Mouse (Mus musculus): ENCODE measurements around the gene Cdh16. TPM values are rescaled to one million over a fixed set of nuclear protein-coding genes. Genes with fewer than 3 reads are reported as not detected.
"Not testable (repeated sequence)": the region's sequence is repeated elsewhere in the genome, so short reads cannot be mapped to it uniquely, and the experiment has no call there.

The Cdh16 gene
- polyA plus RNA-seq, 1 experiment from 2014 or later: not detected

DNA sequence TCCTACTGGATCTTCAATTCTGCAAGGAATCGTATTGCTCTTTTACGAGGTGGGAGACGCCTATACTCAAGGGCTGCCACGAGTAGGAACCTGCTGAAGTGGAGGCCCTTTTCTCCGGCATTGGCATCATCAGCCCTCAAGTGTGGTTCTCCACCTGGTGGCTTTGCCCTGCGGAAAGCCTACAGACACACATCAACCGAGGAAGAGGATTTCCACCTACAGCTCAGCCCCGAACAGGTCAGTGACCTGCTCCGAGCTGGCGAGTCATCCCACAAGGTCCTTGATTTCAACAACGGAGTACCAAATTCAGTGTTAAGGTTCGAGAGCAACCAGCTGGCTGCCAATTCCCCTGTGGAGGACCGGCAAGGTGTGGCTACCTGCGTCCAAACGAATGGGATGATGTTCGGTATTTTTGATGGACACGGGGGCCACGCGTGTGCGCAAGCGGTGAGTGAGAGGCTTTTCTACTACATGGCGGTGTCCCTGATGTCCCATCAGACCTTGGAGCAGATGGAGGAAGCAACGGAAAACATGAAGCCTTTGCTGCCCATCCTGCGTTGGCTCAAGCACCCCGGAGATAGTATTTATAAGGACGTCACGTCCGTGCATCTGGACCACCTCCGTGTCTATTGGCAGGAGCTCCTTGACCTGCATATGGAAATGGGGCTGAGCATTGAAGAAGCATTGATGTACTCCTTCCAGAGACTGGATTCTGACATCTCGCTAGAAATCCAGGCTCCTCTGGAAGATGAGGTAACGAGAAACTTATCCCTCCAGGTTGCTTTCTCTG is 30.5 kb downstream of the Cdh16 start:
- no peaks in the 10 kb centered on the region for H3K9me3 ChIP-seq (ENCODE audit: control insufficient read depth, low read length)
- WGBS: 93% methylated on average over 31 of the region's 31 CpGs
- H3K9ac ChIP-seq (replicated peaks; ENCODE audit: low read depth, low read length): no peak overlapping the region
- no peaks in the 10 kb centered on the region for H3K27me3 ChIP-seq (ENCODE audit: control insufficient read depth, insufficient read depth, low read length)
- peaks cover 8% of the 10 kb centered on the region; the same call in 1 of the 2 replicates for H3K4me1 ChIP-seq (ENCODE audit: control insufficient read depth, insufficient read depth, low read length)
- peaks cover 13% of the 10 kb centered on the region; the same call in 1 of the 2 replicates for H3K36me3 ChIP-seq (ENCODE audit: control insufficient read depth, insufficient read depth, low read length)
- H3K4me2 ChIP-seq (ENCODE audit: low read depth, low read length): no peak overlapping the region
- no peak overlapping the region for H3K27ac ChIP-seq (ENCODE audit: low read depth, low read length)
- no peak overlapping the region for H3K4me3 ChIP-seq (ENCODE audit: low read depth, low read length)
- no peak for ATAC-seq (ENCODE audit: low read depth)

DNA sequence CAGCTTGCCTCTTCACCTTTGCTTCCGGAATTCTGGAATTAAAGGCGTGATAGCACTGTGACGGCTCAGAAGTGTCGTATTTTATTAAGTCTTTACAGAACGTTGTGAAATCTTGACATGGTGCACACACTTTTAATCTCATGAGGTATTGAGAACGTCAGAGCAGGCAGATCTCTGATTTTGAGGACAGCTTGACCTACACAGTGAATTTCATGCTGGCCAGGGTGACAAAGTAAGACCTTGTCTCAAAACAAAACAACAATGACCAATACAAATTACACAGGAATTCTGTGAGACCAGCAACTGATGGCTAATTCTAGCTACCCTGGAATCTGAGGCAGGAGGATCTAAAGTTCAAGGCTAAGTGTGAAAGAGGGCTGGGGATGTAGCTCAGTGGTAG is 31.6 kb downstream of the Cdh16 start:
- Histone ChIP-seq H3K4me3 (ENCODE audit: low read depth, low read length) (no peak overlapping the region), H3K27ac (ENCODE audit: low read depth, low read length) (no peak overlapping the region), H3K9me3 (ENCODE audit: control insufficient read depth, low read length) (no peaks in the 10 kb centered on the region), H3K27me3 (ENCODE audit: control insufficient read depth, insufficient read depth, low read length) (no peaks in the 10 kb centered on the region), H3K36me3 (ENCODE audit: control insufficient read depth, insufficient read depth, low read length) (peaks cover 11% of the 10 kb centered on the region; the same call in 1 of the 2 replicates), H3K4me1 (ENCODE audit: control insufficient read depth, insufficient read depth, low read length) (peaks cover 8% of the 10 kb centered on the region; the same call in 1 of the 2 replicates), H3K9ac (replicated peaks; ENCODE audit: low read depth, low read length) (no peak overlapping the region), H3K4me2 (ENCODE audit: low read depth, low read length) (peak overlapping the region; percentile 73)
- no peak for ATAC-seq (ENCODE audit: low read depth)
- WGBS: 70% methylated on average over 6 of the region's 6 CpGs

DNA sequence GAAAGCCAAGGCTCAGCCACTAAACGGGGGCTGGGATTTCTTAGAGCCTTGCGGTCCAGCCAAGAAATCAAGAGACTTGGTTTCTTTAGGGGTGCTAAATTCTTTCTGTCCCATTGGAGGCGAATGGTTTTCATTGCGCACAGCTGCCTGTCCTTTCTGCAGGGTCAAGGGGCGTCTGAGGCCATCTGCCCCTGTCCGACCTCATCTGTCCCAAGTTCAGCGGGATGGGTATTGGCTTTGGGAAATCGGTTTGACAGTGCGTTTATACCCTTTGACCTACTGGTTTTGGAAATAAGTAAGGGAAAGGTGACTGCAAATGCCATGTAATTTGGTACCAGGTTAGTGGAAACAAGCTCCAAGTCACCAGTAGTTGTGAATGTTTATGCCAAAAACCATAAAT is 32.3 kb downstream of the Cdh16 start:
- Histone ChIP-seq H3K27me3 (ENCODE audit: control insufficient read depth, insufficient read depth, low read length) (no peaks in the 10 kb centered on the region), H3K9me3 (ENCODE audit: control insufficient read depth, low read length) (no peaks in the 10 kb centered on the region), H3K4me2 (ENCODE audit: low read depth, low read length) (peak overlapping the region; percentile 73), H3K4me1 (ENCODE audit: control insufficient read depth, insufficient read depth, low read length) (peaks cover 8% of the 10 kb centered on the region; the same call in 1 of the 2 replicates), H3K36me3 (ENCODE audit: control insufficient read depth, insufficient read depth, low read length) (peaks cover 10% of the 10 kb centered on the region; the same call in 1 of the 2 replicates), H3K27ac (ENCODE audit: low read depth, low read length) (peak overlapping the region; percentile 74), H3K9ac (replicated peaks; ENCODE audit: low read depth, low read length) (peak overlapping the region; percentile 59), H3K4me3 (ENCODE audit: low read depth, low read length) (peak overlapping the region; percentile 58)
- ATAC-seq (ENCODE audit: low read depth): no peak
- 1% methylated on average over 9 of the region's 9 CpGs for WGBS

DNA sequence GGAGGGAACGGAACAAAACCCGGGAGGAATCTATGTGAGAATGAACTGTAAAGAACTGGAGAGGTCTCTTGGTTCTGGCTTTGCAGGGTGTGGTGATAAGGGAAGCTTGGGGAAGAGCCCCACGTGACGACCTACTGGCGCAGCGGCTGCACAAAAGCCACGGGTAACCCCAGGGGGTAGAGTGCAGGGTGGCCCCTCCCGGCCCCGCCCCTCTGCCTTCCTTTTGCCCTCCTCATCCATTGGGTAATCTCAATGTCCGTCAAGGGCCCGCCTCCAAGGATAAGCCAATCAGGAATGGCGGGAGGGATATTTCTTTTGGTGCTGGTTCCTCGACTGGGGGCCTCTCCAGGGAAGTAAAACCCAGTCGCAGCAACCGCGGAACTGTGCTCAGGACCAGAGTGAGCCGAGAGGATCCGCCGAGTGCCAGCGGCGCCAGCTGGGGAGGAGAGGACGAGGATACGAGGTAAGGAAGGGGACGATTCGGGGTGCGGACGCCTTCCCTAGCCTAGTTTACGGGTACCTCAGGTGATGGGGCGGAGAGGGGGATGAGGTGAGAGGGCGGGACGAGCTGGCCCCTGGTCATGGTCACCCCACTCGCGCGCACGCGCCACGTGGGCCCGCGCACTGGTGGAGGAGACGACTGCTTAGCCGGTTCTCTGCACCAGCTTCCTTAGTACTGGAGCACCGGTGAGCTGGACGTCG is 32.9 kb downstream of the Cdh16 start, which contains the start of gene Pdp2:
Pdp2 (plus strand) TSS at position 319 of the 702 bp plus-strand sequence.
- under 1% methylated on average over 37 of the region's 44 CpGs for WGBS

DNA sequence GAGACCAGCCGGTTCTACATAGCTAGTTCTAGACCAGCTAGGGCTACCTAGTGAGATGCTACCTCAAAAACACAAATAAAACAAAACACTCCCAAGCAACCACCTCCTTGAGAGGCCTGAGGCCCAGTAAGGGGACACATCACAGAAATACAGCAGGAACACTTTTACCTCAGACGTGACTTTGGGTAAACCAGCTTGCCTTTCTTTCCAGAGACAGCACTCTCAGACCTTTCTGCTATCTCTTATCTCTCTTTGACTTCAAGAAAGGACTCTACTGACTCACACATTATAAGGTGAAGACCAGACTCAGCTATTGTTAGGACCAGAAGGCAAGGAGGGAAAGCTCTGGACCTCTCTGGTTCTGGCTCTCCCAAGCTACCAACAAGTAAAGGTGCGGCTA is 33.9 kb downstream of the Cdh16 start:
- Histone ChIP-seq H3K27me3 (ENCODE audit: control insufficient read depth, insufficient read depth, low read length) (no peaks in the 10 kb centered on the region), H3K9me3 (ENCODE audit: control insufficient read depth, low read length) (no peaks in the 10 kb centered on the region), H3K27ac (ENCODE audit: low read depth, low read length) (no peak overlapping the region), H3K9ac (replicated peaks; ENCODE audit: low read depth, low read length) (no peak overlapping the region), H3K4me3 (ENCODE audit: low read depth, low read length) (no peak overlapping the region), H3K36me3 (ENCODE audit: control insufficient read depth, insufficient read depth, low read length) (peaks cover 7% of the 10 kb centered on the region; the same call in 1 of the 2 replicates), H3K4me2 (ENCODE audit: low read depth, low read length) (no peak overlapping the region), H3K4me1 (ENCODE audit: control insufficient read depth, insufficient read depth, low read length) (peaks cover 8% of the 10 kb centered on the region; the same call in 1 of the 2 replicates)
- WGBS: 94% methylated on average over 3 of the region's 3 CpGs
- no peak for ATAC-seq (ENCODE audit: low read depth)

More for the DNA sequence above, 32.9 kb downstream of the Cdh16 start, which contains the start of gene Pdp2:
- peak; percentile 98 for ATAC-seq (ENCODE audit: low read depth)
- Histone ChIP-seq H3K4me1 (ENCODE audit: control insufficient read depth, insufficient read depth, low read length) (peaks cover 8% of the 10 kb centered on the region; the same call in 1 of the 2 replicates), H3K4me2 (ENCODE audit: low read depth, low read length) (peak within 1 kb of the TSS; percentile 73), H3K9me3 (ENCODE audit: control insufficient read depth, low read length) (no peaks in the 10 kb centered on the region), H3K9ac (replicated peaks; ENCODE audit: low read depth, low read length) (peak within 1 kb of the TSS; percentile 59), H3K27ac (ENCODE audit: low read depth, low read length) (peak within 1 kb of the TSS; percentile 74), H3K4me3 (ENCODE audit: low read depth, low read length) (peak within 1 kb of the TSS; percentile 58), H3K27me3 (ENCODE audit: control insufficient read depth, insufficient read depth, low read length) (no peaks in the 10 kb centered on the region), H3K36me3 (ENCODE audit: control insufficient read depth, insufficient read depth, low read length) (peaks cover 7% of the 10 kb centered on the region; the same call in 1 of the 2 replicates)

DNA sequence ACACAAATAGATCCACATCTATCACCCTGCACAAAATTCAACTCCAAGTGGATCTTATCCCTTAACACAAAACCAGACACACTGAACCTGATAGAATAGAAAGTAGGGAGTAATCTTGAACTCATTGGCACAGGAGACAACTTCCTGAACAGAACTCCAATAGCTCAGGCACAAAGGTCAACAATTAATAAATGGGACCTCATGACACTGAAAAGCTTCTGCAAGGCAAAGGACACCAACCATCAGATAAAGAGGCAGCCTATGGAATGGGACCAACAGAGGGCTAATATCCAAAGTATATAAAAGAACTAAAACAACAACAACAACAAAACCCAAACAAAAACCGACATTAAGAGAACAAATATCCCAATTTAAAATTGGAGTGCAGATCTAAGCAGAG is 39.7 kb downstream of the Cdh16 start:
- Histone ChIP-seq H3K27ac (ENCODE audit: low read depth, low read length) (no peak overlapping the region), H3K9me3 (ENCODE audit: control insufficient read depth, low read length) (no peaks in the 10 kb centered on the region), H3K27me3 (ENCODE audit: control insufficient read depth, insufficient read depth, low read length) (no peaks in the 10 kb centered on the region), H3K36me3 (ENCODE audit: control insufficient read depth, insufficient read depth, low read length) (no peaks in the 10 kb centered on the region), H3K4me3 (ENCODE audit: low read depth, low read length) (no peak overlapping the region), H3K4me1 (ENCODE audit: control insufficient read depth, insufficient read depth, low read length) (no peaks in the 10 kb centered on the region), H3K4me2 (ENCODE audit: low read depth, low read length) (no peak overlapping the region), H3K9ac (replicated peaks; ENCODE audit: low read depth, low read length) (no peak overlapping the region)
- ATAC-seq (ENCODE audit: low read depth): no peak
- WGBS: 58% methylated on average over 1 of the region's 1 CpGs

DNA sequence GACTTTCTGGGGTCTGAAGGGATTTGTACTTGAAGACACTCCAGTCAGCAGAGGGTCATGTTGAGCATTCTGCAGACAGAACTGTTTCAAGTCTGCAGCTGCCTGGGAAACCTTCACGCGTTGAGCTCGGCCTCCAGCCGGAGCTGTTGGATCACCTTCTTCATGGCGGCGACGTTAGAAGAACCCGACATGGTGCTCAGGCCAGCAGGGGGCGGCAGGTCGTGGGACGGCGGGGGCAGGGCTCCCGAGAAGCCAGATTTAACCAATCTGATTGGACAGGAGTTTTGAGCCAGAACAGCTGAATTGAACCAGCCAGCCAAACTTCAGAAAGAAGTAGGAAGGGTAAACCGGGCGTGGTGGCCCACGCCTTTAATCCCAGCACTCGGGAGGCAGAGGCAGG is 46.6 kb downstream of the Cdh16 start:
- not testable (repeated sequence) for H3K27ac ChIP-seq (ENCODE audit: low read depth, low read length); H3K9me3 ChIP-seq (ENCODE audit: control insufficient read depth, low read length); H3K9ac ChIP-seq (replicated peaks; ENCODE audit: low read depth, low read length); H3K4me3 ChIP-seq (ENCODE audit: low read depth, low read length); ATAC-seq (ENCODE audit: low read depth); H3K4me1 ChIP-seq (ENCODE audit: control insufficient read depth, insufficient read depth, low read length); H3K27me3 ChIP-seq (ENCODE audit: control insufficient read depth, insufficient read depth, low read length); H3K4me2 ChIP-seq (ENCODE audit: low read depth, low read length); H3K36me3 ChIP-seq (ENCODE audit: control insufficient read depth, insufficient read depth, low read length)
- 78% methylated on average over 17 of the region's 17 CpGs for WGBS

DNA sequence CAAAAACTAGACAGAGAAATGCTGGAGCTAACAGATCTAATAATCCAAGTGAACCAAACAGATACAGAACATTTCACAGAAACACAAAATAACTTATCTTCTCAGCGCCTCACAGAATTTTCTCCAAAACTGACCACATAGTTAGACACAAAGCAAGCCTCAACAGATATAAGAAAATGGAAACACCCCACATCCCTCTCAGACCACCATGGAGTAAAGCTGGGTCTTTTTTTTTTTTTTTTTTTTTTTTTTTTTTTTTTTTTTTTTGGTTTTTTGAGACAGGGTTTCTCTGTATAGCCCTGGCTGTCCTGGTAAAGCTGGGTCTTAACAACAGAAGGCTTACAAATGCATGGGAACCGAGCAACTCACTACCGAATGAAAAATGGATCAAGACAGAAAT is 47.4 kb downstream of the Cdh16 start:
- Histone ChIP-seq H3K36me3 (ENCODE audit: control insufficient read depth, insufficient read depth, low read length) (no peaks in the 10 kb centered on the region), H3K9ac (replicated peaks; ENCODE audit: low read depth, low read length) (no peak overlapping the region), H3K27me3 (ENCODE audit: control insufficient read depth, insufficient read depth, low read length) (no peaks in the 10 kb centered on the region), H3K4me2 (ENCODE audit: low read depth, low read length) (no peak overlapping the region), H3K4me1 (ENCODE audit: control insufficient read depth, insufficient read depth, low read length) (no peaks in the 10 kb centered on the region), H3K4me3 (ENCODE audit: low read depth, low read length) (no peak overlapping the region), H3K27ac (ENCODE audit: low read depth, low read length) (no peak overlapping the region), H3K9me3 (ENCODE audit: control insufficient read depth, low read length) (no peaks in the 10 kb centered on the region)
- no peak for ATAC-seq (ENCODE audit: low read depth)
- WGBS: 95% methylated on average over 3 of the region's 3 CpGs
